Mouse (Mus musculus) heart, postnatal 0 days (tissue): ENCODE results near the gene Hils1.

Experiments
- CTCF ChIP-seq: IDR thresholded peaks from 2 replicates; pipeline ENCODE4 v1.5.1; 2016; ENCODE audit warnings: antibody characterized with exemption, control low read depth, low read depth
- EP300 ChIP-seq: IDR thresholded peaks from 2 replicates; pipeline ENCODE4 v1.6.1; 2016; ENCODE audit warnings: antibody characterized with exemption, low read depth

DNA sequence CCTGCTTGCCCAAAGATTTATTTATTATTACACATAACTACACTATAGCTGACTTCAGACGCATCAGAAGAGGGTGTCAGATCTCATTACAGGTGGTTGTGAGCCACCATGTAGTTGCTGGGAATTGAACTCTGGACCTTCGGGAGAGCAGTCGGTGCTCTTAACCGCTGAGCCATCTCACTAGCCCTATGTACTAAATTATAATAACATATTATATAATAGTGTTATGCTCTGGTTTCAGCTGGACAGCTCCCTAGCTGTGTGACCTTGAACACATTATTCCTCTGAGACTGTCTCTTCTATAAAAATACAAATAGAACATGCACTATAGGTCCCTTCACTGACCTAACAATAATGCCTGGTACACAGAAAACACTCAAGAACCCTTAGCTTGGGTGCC, 42.4 kb upstream of the Hils1 start:
- TF ChIP-seq CTCF = no peak
- TF ChIP-seq EP300 = no peak
